Mouse (Mus musculus) lung, adult 18-20 months (tissue): ENCODE measurements around the gene Tcap.
A peak's percentile ranks its signal among the peaks of the same experiment; 100 is the strongest.

Source experiments
- DNase-seq, 2 experiments: peaks; one replicate each; pipeline ENCODE4 v3.0.0; 2022; ENCODE audit warnings: mixed read lengths in 2 of 2

The Tcap gene

DNA sequence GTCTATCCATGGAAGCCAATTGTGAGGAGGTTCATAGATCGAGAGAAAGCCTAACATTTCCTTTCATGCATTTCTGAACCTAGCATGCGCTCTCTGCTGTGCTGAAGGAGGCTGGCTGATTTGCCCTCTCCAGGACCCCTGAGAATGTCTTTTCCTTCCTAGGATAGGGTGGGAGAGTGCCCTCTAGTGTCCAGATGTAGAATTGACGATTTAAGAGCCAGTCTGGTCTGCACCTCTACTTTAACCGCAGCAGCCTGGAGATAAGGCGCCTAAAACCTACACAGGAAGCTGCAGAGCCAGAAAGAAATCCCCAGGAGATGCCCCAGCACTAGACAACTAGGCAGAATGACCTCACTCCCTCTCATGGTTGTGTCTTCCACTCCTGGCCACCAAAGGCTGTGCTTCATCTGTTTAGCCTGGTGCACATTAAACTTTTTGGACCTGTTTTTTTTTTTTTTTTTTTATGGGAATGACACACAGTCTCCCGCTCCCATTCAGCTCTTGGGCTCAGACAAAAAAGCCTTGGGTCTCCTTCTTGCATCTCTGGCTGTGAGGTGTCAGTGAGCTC is 27.8 kb upstream of the Tcap start:
- DNase-seq: peak in 1 of 2 experiments; percentile 65

GRCm38 (mm10) chr11:98356625-98357394 is 26.8 kb upstream of the Tcap start:
- DNase-seq: peak; percentile 31 to 60

- DNase-seq: peak in 1 of 2 experiments; percentile 52
These were observed 26.0 kb upstream of the Tcap start for GRCm38 (mm10) chr11:98357396-98358160.

GRCm38 (mm10) chr11:98358161-98359083 is 25.2 kb upstream of the Tcap start, which contains the start of gene Stard3:
Stard3 (plus strand) TSS chr11:98358368.
- DNase-seq: peak; percentile 93 to 95

DNA sequence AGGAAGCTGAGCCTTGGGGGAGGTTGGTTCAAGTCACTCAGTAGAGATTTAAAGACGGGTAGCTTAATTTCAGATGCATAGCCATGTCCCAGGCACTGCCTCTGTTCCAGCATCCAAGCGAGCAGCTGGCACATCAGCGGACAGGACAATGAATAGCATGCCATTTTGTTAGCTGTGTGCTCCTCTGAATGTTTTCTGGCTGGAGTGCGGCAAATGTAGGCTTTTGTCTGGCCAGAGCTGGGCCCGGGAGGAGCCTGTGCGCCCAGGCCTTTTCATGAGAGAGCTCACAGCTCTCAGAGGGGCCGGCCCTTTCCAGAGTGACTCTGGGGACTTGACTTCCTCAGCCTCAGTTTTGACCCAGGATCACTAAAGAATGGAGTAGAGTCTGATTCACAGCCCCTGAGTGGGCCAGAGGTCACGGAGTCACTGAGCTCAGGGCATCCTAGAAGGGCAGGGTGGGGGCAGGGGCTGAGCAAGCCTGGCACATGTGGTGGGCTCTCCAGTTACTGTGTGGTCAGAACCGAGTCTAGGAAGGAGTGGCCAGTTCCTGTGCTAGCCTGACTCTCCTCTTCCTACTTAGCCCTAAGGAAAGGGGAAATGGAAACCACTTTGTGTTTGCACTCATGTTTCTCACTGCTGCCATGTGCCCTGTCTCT is 22.6 kb upstream of the Tcap start:
- no peak for DNase-seq

DNA sequence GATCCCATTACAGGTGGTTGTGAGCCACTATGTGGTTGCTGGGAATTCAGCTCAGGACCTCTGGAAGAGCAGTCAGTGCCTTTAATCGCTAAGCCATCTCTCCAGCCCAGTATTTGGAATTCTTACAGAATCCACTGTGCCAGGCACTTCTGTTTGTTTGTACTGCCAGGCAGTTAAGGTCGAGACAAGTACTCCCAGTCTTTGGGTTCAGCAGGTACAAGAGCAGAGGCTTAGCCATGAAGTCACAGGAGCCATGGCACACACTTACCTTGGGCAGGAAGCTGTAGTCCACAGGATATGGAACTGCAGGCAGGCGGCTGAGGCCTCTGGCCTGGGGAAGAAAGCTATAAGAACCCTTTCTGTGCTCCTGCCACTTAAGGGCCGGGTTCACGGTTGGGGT is 19.8 kb upstream of the Tcap start:
- peak; percentile 64 to 78 for DNase-seq

DNA sequence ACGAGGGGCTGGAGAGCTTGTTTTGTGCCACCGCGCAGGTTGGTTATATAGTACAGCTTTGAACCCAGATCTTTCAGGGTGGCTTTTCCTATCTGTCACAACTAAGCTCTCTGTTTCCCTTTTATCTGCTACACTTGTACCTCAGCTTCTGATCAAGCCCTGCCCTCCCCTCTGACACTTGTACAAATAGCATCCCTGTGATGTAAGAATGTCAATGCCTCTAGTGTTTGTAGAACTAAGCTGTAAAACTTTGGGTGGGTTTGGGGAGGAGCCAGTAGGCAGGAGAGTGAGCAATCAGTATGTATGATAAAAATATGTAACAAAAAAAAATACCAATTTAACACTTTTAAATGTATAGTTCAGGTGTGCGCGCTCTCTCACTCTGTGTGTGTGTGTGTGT is 19.2 kb upstream of the Tcap start:
- DNase-seq: peak in 1 of 2 experiments; percentile 58

- DNase-seq: no peak
These were observed 17.3 kb upstream of the Tcap start for GRCm38 (mm10) chr11:98366290-98366689.

DNA sequence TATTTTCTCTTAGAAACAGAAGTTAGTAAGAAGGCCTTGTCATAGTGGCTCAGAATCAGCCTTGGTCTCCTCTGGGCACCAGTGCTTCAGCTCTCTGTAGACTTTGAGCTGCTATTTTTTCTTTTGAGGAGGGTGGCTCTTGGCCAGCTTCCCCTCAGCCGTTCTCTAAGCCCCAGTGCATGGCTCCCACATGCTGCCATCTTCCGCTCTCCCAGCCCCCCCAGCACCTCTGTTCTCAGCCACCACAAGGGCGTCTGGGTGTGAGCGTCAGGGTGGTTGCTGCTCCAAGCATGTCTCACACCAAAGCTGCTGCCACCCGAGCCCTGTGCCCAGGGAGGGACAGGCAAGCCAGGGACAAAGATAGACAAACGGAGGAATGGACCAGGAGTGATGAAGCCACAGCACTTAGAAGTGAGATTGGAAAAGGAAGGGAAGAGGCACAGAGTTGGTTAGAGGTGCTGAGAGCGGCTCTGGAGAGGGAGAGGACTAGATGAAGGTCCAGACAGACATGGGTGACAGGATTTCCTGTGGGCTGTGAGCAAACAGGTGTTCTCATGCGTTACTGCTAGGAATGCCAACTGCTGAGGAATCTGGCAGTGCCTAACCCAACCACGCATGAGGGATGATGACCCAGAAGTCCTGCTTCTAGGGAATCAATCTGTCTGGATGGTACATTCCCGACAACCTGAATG is 16.3 kb upstream of the Tcap start:
- DNase-seq: no peak

DNA sequence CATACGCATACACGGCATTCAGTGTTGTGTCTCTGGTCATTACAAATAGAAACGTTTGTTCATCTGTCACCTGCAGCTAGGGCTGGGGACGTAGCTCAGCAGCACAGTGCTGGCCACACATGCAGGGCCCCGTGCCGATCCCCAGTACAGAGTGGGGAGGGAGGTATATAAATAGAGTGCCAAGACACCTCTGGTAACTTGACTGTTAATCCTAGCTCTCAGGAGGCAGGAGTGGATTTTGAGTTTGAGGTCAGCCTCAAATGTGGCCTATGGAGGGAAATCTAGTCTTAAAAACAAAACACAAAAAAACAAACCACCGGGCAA is 15.8 kb upstream of the Tcap start:
- DNase-seq: no peak

- no peak for DNase-seq
These were observed 14.3 kb upstream of the Tcap start for GRCm38 (mm10) chr11:98369337-98369736.

DNA sequence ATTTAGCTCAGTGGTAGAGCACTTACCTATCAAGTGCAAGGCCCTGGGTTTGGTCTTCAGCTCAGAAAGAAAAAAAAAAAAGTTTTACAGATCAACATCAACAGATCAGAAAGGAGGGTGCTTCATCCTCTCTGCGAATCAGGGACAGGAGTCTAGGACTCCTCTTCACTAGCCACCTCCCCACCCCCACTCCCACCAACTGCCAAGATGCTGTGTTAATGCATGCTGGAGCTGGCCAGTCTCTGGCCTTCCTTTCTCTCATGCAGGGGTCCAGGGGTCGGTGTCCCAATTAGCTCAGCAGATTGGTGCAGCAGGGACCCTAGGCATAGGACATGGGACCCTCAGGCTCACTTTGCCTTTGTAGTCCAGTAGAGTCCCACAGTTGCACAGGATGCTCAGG is 13.0 kb upstream of the Tcap start:
- no peak for DNase-seq

GRCm38 (mm10) chr11:98371556-98372240 is 11.9 kb upstream of the Tcap start:
- no peak for DNase-seq

DNA sequence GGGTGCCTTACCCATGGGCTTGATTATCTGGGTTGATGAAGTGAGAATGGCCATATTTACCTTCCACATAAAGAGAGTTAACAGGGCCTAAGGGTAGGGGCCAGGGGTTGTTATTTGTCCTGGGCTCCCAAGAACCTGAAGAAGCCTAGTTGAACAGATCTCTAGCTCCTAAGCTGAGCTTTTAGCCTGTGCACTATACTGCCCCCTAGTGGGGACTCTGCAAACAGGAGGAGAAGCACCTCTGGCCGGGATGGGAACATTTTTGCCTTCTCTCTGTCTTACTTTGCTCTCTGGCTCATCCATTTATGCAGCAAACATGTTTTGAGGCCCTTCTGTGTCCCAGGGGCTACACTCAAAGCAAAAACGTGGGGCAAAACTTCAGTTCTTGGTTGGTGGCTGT is 11.2 kb upstream of the Tcap start:
- DNase-seq: peak in 1 of 2 experiments; percentile 67

- DNase-seq: no peak
These were observed 10.4 kb upstream of the Tcap start for GRCm38 (mm10) chr11:98373244-98373643.

GRCm38 (mm10) chr11:98374266-98374665 is 9.3 kb upstream of the Tcap start:
- DNase-seq: no peak

DNA sequence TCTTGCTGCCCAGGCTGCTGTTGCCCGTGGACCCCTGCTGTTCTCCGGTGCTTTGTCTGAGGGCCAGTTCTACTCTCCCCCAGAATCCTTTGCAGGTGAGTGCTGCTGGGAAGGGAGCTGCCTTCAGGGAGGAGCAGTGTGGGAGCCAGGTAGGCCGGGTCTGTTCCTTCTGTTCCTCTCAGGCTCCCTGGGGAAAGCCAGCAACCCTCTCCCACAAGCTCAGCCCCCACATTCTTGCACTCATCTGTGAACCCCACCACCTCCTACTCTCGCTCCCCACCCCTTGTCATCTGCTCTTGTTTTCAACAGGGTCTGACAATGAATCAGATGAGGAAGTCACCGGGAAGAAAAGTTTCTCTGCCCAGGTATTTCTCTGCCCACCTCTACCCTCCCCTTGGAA is 6.9 kb upstream of the Tcap start:
- DNase-seq: no peak

DNA sequence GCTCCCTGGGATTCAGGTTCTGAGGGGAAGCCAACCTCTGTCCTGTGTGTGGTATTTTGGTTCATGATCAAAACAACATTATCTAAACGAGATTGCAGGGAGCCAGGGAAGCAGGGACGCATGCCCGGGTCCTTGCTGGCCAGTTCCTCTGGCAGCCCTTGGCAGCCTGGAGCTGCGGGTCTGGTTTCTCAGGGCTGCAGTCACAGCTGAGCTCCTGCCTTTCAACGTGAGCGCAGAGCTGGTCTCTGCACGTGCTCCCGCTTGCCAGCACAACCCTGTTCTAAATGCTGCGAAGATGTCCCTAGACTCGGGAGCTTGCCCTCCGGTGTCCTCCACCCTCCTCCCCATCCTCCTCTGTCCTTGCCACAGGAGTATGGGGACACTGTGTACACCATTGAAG is 5.8 kb upstream of the Tcap start:
- no peak for DNase-seq

GRCm38 (mm10) chr11:98379379-98379778 is 4.2 kb upstream of the Tcap start:
- no peak for DNase-seq

GRCm38 (mm10) chr11:98380106-98380505 is 3.5 kb upstream of the Tcap start:
- no peak for DNase-seq

DNA sequence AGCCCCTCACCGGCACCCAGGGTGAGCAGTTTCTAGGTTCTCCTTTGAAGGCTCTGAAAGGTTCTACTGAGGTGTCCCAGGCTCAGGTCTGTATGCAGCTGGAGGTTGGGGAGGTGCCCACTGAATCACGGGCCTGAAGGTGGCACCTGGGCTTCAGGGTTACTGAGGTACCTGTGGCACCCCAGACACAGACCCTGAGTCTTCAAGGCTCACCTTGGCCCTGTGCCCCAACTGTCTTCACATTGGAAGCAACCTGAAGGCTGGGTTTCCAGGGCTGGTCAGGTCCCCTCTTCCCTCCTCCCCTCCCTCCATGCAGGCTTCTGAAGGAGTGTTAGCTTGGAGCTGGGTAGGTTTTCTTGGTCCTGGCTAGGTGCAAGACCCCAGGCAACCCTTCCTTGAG is 2.0 kb upstream of the Tcap start:
- no peak for DNase-seq
